Mouse (Mus musculus) brain, embryonic 14.5 days (tissue): Measurements from ENCODE around the gene Wbp2. TPM values are rescaled to one million over a fixed set of nuclear protein-coding genes. Genes with fewer than 3 reads are reported as not detected.

Experiments used
- DNase-seq: peaks from one replicate; pipeline ENCODE4 v3.0.0-alpha.2; 2011; ENCODE audit warnings: low read depth
- CTCF ChIP-seq: fragments of 200-500 bp; IDR thresholded peaks from 2 replicates; pipeline ENCODE4 v1.5.1; 2012; ENCODE audit warnings: inconsistent platforms, mild to moderate bottlenecking, moderate library complexity, borderline replicate concordance; ENCODE audit not compliant: insufficient read depth, insufficient read length; ENCODE audit errors: extremely low read depth
- POLR2A ChIP-seq: fragments of 200-500 bp; IDR thresholded peaks from 2 replicates; pipeline ENCODE4 v1.6.1; 2012; ENCODE audit warnings: mild to moderate bottlenecking, inconsistent platforms, borderline replicate concordance; ENCODE audit not compliant: poor library complexity, insufficient read depth, insufficient read length, severe bottlenecking; ENCODE audit errors: extremely low read depth
- polyA plus RNA-seq: library from polyadenylated mRNA; depleted of rRNA; stranded (reverse); fragments of >200 nt; gene quantifications from 2 replicates; pipeline ENCODE4 v1.2.3, GENCODE M21; 2012

Wbp2 gene
- polyA plus RNA-seq, 1 experiment = 142 TPM

DNA sequence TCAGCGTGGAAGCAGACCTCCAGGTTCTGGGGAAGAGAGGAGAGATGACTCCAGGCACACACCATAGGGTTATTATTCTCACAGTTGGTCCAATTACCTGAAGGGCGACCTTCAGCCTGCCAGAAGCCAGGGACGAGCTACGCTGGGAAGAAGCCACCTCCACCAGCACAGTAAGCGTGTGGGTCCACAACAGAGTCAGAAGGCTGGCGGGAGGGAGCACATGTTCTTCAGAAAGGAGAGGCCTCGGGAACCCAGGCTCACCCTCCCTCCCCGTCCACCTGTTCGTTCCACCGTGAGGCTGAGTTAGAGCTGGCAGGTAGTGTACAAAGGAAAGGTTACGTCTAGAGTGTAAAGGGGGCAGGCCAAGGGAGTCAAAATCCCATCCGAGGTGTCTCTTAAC lies 21.4 kb downstream of the Wbp2 start:
- TF ChIP-seq CTCF = no peak
- TF ChIP-seq POLR2A = no peak
- no peak for DNase-seq

- TF ChIP-seq CTCF = no peak
- no peak for TF ChIP-seq POLR2A
- no peak for DNase-seq
Measured at GRCm38 (mm10) chr11:116064187-116064867, 22.5 kb downstream of the Wbp2 start.

- DNase-seq = peak; percentile 21
- no peak for TF ChIP-seq CTCF
- TF ChIP-seq POLR2A = no peak
Measured at GRCm38 (mm10) chr11:116063562-116063961, 23.2 kb downstream of the Wbp2 start.

GRCm38 (mm10) chr11:116062521-116062920 lies 24.3 kb downstream of the Wbp2 start:
- no peak for TF ChIP-seq CTCF
- no peak for TF ChIP-seq POLR2A
- DNase-seq = peak; percentile 18

- no peak for DNase-seq
- TF ChIP-seq CTCF = no peak
- no peak for TF ChIP-seq POLR2A
Measured at GRCm38 (mm10) chr11:116061641-116062415, 25.0 kb downstream of the Wbp2 start.

DNA sequence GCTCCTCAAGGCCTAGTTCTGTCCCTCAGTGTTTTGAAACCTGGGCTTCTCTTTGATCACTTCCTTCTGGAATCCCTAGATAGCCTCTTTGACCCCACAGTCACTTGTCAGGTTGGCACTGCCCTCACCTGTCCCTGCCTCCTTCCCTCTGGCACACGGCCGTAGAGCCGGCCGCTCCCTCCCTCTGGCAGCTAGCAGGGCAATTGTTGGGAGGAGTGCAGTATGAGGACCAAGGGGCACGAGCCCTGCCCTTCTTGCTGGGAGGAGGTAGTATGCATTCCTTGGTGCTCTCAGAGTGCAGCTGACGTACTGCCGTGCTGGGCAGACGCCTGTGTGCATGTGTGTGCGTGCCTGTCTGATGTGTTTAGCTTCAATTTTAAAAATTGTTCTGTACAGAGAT lies 26.2 kb downstream of the Wbp2 start:
- DNase-seq = no peak
- TF ChIP-seq POLR2A (no peak), CTCF (no peak)

DNA sequence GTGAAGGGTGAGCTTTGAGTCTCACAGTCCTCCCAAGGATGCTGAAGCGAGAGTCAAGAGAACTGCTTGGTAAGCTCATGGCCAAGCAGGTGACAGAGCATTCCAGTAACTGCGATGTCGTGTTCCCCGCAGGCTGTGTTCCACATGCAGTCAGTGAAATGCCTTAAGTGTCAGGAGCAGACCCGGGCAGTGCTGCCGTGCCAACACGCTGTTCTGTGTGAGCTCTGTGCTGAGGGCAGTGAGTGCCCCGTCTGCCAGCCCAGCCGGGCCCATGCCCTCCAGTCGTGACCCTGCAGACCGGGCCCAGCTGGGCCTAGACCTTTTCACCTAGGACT lies 27.1 kb downstream of the Wbp2 start:
- DNase-seq = no peak
- TF ChIP-seq POLR2A = no peak
- no peak for TF ChIP-seq CTCF

DNA sequence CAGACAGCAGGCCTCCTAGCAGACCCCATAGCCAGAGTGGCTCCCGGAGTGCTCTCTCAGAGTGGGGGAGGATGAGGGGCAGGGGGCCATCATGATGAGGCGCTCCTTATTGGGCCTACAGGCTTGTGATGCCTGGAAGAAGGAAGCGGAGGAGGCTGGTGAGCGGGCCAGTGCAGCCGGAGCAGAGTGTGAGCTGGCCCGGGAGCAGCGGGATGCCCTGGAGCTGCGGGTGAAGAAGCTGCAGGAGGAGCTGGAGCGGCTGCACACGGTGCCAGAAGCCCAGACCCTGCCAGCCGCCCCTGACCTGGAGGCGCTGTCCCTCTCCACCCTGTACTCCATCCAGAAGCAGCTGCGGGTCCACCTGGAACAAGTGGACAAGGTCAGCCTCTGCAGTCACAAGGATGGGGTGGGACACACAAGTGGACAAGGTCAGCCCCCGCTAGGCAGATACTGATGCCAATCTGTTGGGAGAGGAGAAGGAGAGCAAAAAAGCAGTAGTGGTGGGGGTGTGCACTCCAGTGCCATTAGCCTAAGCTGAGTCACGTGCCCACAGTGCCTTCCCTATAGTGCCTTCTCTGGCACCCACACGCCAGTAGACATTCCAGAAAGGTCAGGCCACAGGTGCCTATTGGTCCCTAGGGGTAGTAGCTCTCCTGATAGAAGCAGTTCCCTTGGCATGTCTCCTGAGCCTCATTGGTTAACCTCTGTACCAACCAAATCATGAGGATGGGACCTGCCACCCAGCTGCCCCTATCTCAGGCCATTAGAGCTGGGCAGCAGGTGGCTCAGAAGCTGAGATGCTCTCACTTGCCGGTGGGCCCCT lies 27.7 kb downstream of the Wbp2 start:
- TF ChIP-seq POLR2A (no peak), CTCF (no peak)
- DNase-seq = no peak

DNA sequence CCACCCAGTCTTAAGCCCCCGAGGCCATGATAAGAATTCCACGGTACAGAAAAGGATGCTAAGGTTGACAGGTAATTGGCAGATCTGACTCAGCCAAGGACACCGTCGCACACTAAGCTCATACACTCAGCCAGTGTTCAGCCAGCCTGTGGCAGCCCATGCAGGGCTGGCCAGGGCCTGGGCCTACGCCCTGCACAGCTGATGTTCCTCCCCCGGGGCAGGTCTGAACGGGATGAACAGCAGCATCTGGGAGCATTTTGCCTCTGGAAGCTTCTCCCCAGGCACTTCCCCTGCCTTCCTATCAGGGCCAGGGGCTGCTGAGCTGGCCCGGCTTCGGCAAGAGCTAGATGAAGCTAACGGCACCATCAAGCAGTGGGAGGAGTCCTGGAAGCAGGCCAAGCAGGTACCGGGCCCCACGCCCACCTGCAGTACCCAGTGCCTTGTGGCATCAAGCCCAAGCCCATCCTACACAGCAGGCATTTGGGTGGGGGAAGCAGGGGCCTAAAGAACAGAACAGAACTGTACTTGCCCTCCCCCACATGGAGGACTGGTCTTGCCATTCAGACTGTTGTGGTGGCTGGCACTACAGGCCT lies 28.7 kb downstream of the Wbp2 start:
- DNase-seq = no peak
- no peak for TF ChIP-seq CTCF
- TF ChIP-seq POLR2A = no peak

DNA sequence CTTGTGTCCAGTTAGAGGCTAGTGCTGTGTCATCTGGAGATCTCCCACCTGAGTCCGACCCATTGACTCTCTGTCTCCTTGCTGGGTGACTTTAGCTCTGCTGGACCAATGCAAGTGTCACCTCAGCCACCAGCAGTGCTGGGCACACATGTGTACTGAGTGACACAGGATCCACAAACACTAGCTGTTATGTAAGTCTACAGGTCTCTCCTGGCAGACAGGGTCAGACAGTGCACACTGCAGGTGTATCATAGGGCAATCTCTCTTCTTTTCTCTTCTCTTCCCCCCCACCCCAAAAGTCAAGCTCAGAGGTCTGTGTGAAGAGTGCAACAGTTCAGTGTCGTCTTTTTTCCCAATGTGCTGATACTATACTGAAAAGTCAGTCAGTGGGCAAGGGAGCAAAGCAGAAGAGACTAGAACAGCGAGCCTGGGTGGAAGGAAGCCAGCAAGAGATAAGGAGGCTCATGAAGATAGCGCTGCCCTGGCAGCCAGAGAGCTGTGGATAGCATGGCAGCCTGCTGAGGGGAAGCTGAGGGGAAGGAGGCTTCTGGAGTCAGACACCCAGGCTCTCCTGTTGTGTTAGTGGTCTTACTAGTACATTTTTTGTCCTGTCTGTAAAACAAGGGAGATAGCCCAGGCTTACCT lies 29.4 kb downstream of the Wbp2 start:
- DNase-seq = no peak
- TF ChIP-seq CTCF (no peak), POLR2A (no peak)

GRCm38 (mm10) chr11:116055873-116056272 lies 30.9 kb downstream of the Wbp2 start:
- no peak for DNase-seq
- TF ChIP-seq POLR2A (no peak), CTCF (no peak)

DNA sequence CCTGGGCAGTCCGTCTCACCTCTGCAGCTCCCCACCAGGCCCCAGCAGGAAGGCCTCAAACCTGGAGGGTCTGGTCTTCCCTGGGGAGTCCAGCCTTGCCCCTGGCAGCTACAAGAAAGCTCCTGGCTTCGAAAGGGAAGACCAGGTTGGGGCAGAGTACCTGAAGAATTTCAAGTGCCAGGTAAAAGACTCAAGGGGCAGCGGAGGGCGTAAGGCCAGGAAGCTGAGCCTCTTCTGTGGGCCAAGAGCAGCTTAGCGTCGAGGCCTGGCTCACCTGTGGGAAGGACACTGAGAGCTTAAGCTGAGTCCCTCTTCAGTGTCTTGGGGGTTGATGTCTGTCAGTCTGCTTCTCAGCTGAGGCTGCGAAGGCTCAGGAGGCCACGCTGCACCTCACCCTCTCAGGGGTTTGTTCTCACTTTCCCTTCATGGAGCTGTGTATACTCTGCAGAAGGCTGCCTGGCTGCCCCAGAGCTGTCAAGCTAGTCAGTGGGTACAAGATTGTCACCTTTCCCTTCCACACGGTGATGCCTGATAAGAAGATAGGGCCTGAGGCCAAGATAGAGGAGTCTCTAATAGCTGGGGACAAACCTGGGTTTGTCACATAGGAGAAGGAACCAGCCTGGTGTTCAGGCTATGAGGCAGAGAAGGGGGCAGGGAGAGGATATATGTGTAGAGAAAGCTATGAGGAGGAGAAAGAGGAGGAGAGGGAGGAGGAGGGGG lies 33.1 kb downstream of the Wbp2 start:
- no peak for DNase-seq
- TF ChIP-seq CTCF (no peak), POLR2A (no peak)
